Mouse (Mus musculus): Measurements from ENCODE around the gene Mgam. TPM values are rescaled to one million over a fixed set of nuclear protein-coding genes. Genes with fewer than 3 reads are reported as not detected.
"Not testable (repeated sequence)": the region's sequence is repeated elsewhere in the genome, so short reads cannot be mapped to it uniquely, and the experiment has no call there.

Mgam gene
- 0.05 and 0.16 TPM in 2 replicates for polyA plus RNA-seq (2015; fragmentation: Nextera tagmentation; extraction: Ambion mirVana)

GRCm38 (mm10) chr6:40628406-40629000, at the start of gene Mgam:
TSS of gene Mgam (plus strand) at chr6:40628831.
- H3K36me3 ChIP-seq = no peaks in the 10 kb centered on the region
- H3K9me3 ChIP-seq (replicated peaks) = no peaks in the 10 kb centered on the region
- H3K9ac ChIP-seq = no peak within 1 kb of the TSS
- H3K27me3 ChIP-seq = no peaks in the 10 kb centered on the region
- H3K4me2 ChIP-seq (replicated peaks) = no peak within 1 kb of the TSS
- no peak for ATAC-seq (ENCODE audit: insufficient number of reproducible peaks, low FRiP score, low TSS enrichment, low read depth)
- WGBS = 84% methylated on average over 8 of the region's 8 CpGs
- H3K27ac ChIP-seq (replicated peaks) = no peak within 1 kb of the TSS
- no peaks in the 10 kb centered on the region for H3K4me1 ChIP-seq
- H3K4me3 ChIP-seq (replicated peaks) = no peak within 1 kb of the TSS

GRCm38 (mm10) chr6:40584336-40584735, 44.3 kb upstream of the Mgam start:
- Histone ChIP-seq H3K4me3 (replicated peaks) (no peak overlapping the region), H3K36me3 (no peaks in the 10 kb centered on the region), H3K4me2 (replicated peaks) (no peak overlapping the region), H3K4me1 (no peaks in the 10 kb centered on the region), H3K27ac (replicated peaks) (no peak overlapping the region), H3K27me3 (no peaks in the 10 kb centered on the region), H3K9me3 (replicated peaks) (no peaks in the 10 kb centered on the region), H3K9ac (no peak overlapping the region)
- WGBS = 72% methylated on average over 6 of the region's 6 CpGs
- no peak for ATAC-seq (ENCODE audit: insufficient number of reproducible peaks, low FRiP score, low TSS enrichment, low read depth)

GRCm38 (mm10) chr6:40585645-40586044, 43.0 kb upstream of the Mgam start, which contains the start of gene Clec5a:
TSS of gene Clec5a (minus strand) at chr6:40585821.
- Histone ChIP-seq H3K27me3 (no peaks in the 10 kb centered on the region), H3K36me3 (no peaks in the 10 kb centered on the region), H3K4me1 (no peaks in the 10 kb centered on the region), H3K9ac (no peak within 1 kb of the TSS), H3K4me2 (replicated peaks) (no peak within 1 kb of the TSS), H3K4me3 (replicated peaks) (no peak within 1 kb of the TSS), H3K9me3 (replicated peaks) (no peaks in the 10 kb centered on the region), H3K27ac (replicated peaks) (no peak within 1 kb of the TSS)
- 80% methylated on average over 5 of the region's 5 CpGs for WGBS
- no peak for ATAC-seq (ENCODE audit: insufficient number of reproducible peaks, low FRiP score, low TSS enrichment, low read depth)

- no peaks in the 10 kb centered on the region for H3K4me1 ChIP-seq
- WGBS = 97% methylated on average over 2 of the region's 2 CpGs
- no peak overlapping the region for H3K27ac ChIP-seq (replicated peaks)
- no peak overlapping the region for H3K9ac ChIP-seq
- H3K9me3 ChIP-seq (replicated peaks) = no peaks in the 10 kb centered on the region
- H3K27me3 ChIP-seq = no peaks in the 10 kb centered on the region
- ATAC-seq (ENCODE audit: insufficient number of reproducible peaks, low FRiP score, low TSS enrichment, low read depth) = no peak
- H3K4me2 ChIP-seq (replicated peaks) = no peak overlapping the region
- no peaks in the 10 kb centered on the region for H3K36me3 ChIP-seq
- no peak overlapping the region for H3K4me3 ChIP-seq (replicated peaks)
Observed at GRCm38 (mm10) chr6:40588346-40588745, 40.3 kb upstream of the Mgam start.

GRCm38 (mm10) chr6:40594804-40595550, 33.7 kb upstream of the Mgam start:
- no peak overlapping the region for H3K9ac ChIP-seq
- no peak for ATAC-seq (ENCODE audit: insufficient number of reproducible peaks, low FRiP score, low TSS enrichment, low read depth)
- no peak overlapping the region for H3K4me2 ChIP-seq (replicated peaks)
- WGBS = 50% methylated on average over 3 of the region's 3 CpGs
- no peaks in the 10 kb centered on the region for H3K9me3 ChIP-seq (replicated peaks)
- H3K4me3 ChIP-seq (replicated peaks) = no peak overlapping the region
- no peaks in the 10 kb centered on the region for H3K4me1 ChIP-seq
- H3K27ac ChIP-seq (replicated peaks) = no peak overlapping the region
- no peaks in the 10 kb centered on the region for H3K36me3 ChIP-seq
- no peaks in the 10 kb centered on the region for H3K27me3 ChIP-seq

- ATAC-seq (ENCODE audit: insufficient number of reproducible peaks, low FRiP score, low TSS enrichment, low read depth); H3K4me2 ChIP-seq (replicated peaks); H3K27me3 ChIP-seq; H3K9ac ChIP-seq; H3K9me3 ChIP-seq (replicated peaks); H3K4me1 ChIP-seq; H3K36me3 ChIP-seq; H3K27ac ChIP-seq (replicated peaks); H3K4me3 ChIP-seq (replicated peaks): not testable (repeated sequence)
- WGBS = 33% methylated on average over 4 of the region's 4 CpGs
Observed at GRCm38 (mm10) chr6:40598546-40598945, 30.1 kb upstream of the Mgam start.

GRCm38 (mm10) chr6:40607431-40607830, 21.2 kb upstream of the Mgam start:
- H3K9ac ChIP-seq = no peak overlapping the region
- no peaks in the 10 kb centered on the region for H3K9me3 ChIP-seq (replicated peaks)
- no peaks in the 10 kb centered on the region for H3K27me3 ChIP-seq
- H3K27ac ChIP-seq (replicated peaks) = no peak overlapping the region
- H3K4me3 ChIP-seq (replicated peaks) = no peak overlapping the region
- no peaks in the 10 kb centered on the region for H3K4me1 ChIP-seq
- no peak overlapping the region for H3K4me2 ChIP-seq (replicated peaks)
- ATAC-seq (ENCODE audit: insufficient number of reproducible peaks, low FRiP score, low TSS enrichment, low read depth) = no peak
- H3K36me3 ChIP-seq = no peaks in the 10 kb centered on the region

- Histone ChIP-seq H3K9me3 (replicated peaks) (no peaks in the 10 kb centered on the region), H3K36me3 (no peaks in the 10 kb centered on the region), H3K4me3 (replicated peaks) (no peak overlapping the region), H3K9ac (no peak overlapping the region), H3K4me2 (replicated peaks) (no peak overlapping the region), H3K27me3 (no peaks in the 10 kb centered on the region), H3K4me1 (no peaks in the 10 kb centered on the region), H3K27ac (replicated peaks) (no peak overlapping the region)
- ATAC-seq (ENCODE audit: insufficient number of reproducible peaks, low FRiP score, low TSS enrichment, low read depth) = no peak
- 49% methylated on average over 8 of the region's 8 CpGs for WGBS
Observed at GRCm38 (mm10) chr6:40610244-40610643, 18.4 kb upstream of the Mgam start.

- 73% methylated on average over 4 of the region's 4 CpGs for WGBS
- ATAC-seq (ENCODE audit: insufficient number of reproducible peaks, low FRiP score, low TSS enrichment, low read depth) = no peak
Observed at GRCm38 (mm10) chr6:40613260-40613852, 15.3 kb upstream of the Mgam start, which contains the start of gene Tas2r138. TSS of gene Tas2r138 (minus strand) at chr6:40613310.

GRCm38 (mm10) chr6:40617965-40618364, 10.7 kb upstream of the Mgam start:
- H3K4me2 ChIP-seq (replicated peaks) = no peak overlapping the region
- no peak overlapping the region for H3K9ac ChIP-seq
- H3K4me3 ChIP-seq (replicated peaks) = no peak overlapping the region
- H3K36me3 ChIP-seq = no peaks in the 10 kb centered on the region
- H3K27me3 ChIP-seq = no peaks in the 10 kb centered on the region
- no peak for ATAC-seq (ENCODE audit: insufficient number of reproducible peaks, low FRiP score, low TSS enrichment, low read depth)
- WGBS = 21% methylated on average over 2 of the region's 2 CpGs
- no peaks in the 10 kb centered on the region for H3K4me1 ChIP-seq
- no peak overlapping the region for H3K27ac ChIP-seq (replicated peaks)
- no peaks in the 10 kb centered on the region for H3K9me3 ChIP-seq (replicated peaks)

More at GRCm38 (mm10) chr6:40613260-40613852, 15.3 kb upstream of the Mgam start, which contains the start of gene Tas2r138:
- Histone ChIP-seq H3K4me1 (no peaks in the 10 kb centered on the region), H3K27me3 (no peaks in the 10 kb centered on the region), H3K9me3 (replicated peaks) (no peaks in the 10 kb centered on the region), H3K9ac (no peak within 1 kb of the TSS), H3K36me3 (no peaks in the 10 kb centered on the region), H3K27ac (replicated peaks) (no peak within 1 kb of the TSS), H3K4me2 (replicated peaks) (no peak within 1 kb of the TSS), H3K4me3 (replicated peaks) (no peak within 1 kb of the TSS)

- Histone ChIP-seq H3K9ac (no peak overlapping the region), H3K9me3 (replicated peaks) (no peaks in the 10 kb centered on the region), H3K4me3 (replicated peaks) (no peak overlapping the region), H3K36me3 (no peaks in the 10 kb centered on the region), H3K4me1 (no peaks in the 10 kb centered on the region), H3K27me3 (no peaks in the 10 kb centered on the region), H3K27ac (replicated peaks) (no peak overlapping the region), H3K4me2 (replicated peaks) (no peak overlapping the region)
- whole genome bisulfite sequencing = 39% methylated on average over 1 of the region's 1 CpGs
- no peak for ATAC-seq (ENCODE audit: insufficient number of reproducible peaks, low FRiP score, low TSS enrichment, low read depth)
Observed at GRCm38 (mm10) chr6:40626111-40626510, 2.5 kb upstream of the Mgam start.

Data from embryonic facial prominence, embryonic 15.5 days (tissue).